ENCODE assay signal across 12 mouse cellular contexts in genomic region chr19:37514811-37515292, GRCm38 (mm10). TPM values are rescaled to one million over a fixed set of nuclear protein-coding genes. Genes with fewer than 3 reads are reported as not detected.
DNase-seq lines count a peak whose midpoint lies in the region; ATAC-seq and TF ChIP-seq lines count a peak whose summit lies in the region.
"Had no signal": no experiment of that assay in that cellular context is flagged by ENCODE, and none has a peak within 500 bp of the region (broad histone marks: within the 10 kb centered on the region; RNA-seq: fewer than 3 reads in every experiment).

No protein-coding gene starts in this region.

- in situ Hi-C loops in Patski (cut with MboI; ENCODE audit: low pct_unique_long_range_greater_than_20kb), result loop anchor here (5.0 kb wide), 1 partner anchor 88 kb away; no protein-coding TSS in a partner anchor

- CTCF ChIA-PET in Patski (lab: Charles Lee), result interaction anchor here (0.7 to 1.4 kb wide), 2 partner anchors 13 to 15 kb away, joined by 3 to 4 read pairs; no protein-coding TSS in a partner anchor

- H3K36me3 ChIP-seq in liver, postnatal 0 days (replicated peaks; ENCODE audit: insufficient read depth, low read length), result no peaks in the 10 kb centered on the region
- H3K36me3 ChIP-seq in liver, embryonic 12.5 days, result no peaks in the 10 kb centered on the region
- H3K36me3 ChIP-seq in lung, embryonic 16.5 days (ENCODE audit: control insufficient read depth, insufficient read depth, low read length), result no peaks in the 10 kb centered on the region
- no peaks in the 10 kb centered on the region for H3K36me3 ChIP-seq in splenic B cell, adult 2 months (ENCODE audit: control insufficient read depth, insufficient read depth, low read length, poor library complexity, severe bottlenecking)
- H3K36me3 ChIP-seq: heart, embryonic 15.5 days; intestine, embryonic 15.5 days; neural tube, embryonic 12.5 days had no signal

- WGBS in liver, postnatal 0 days (ENCODE audit: insufficient replicate concordance), result 36% methylated on average over 7 of the region's 7 CpGs
- 52% methylated on average over 7 of the region's 7 CpGs for WGBS in liver, embryonic 12.5 days (ENCODE audit: insufficient replicate concordance)
- WGBS in lung, embryonic 16.5 days, result 22% methylated on average over 7 of the region's 7 CpGs

- no peak for DNase-seq in liver, postnatal 0 days
- peak; percentile 84 for DNase-seq in Patski (ENCODE audit: low read depth, low spot score)
- peak; percentile 78 for DNase-seq in splenic B cell, adult 2 months (ENCODE audit: low read depth, low spot score)
- no peak for DNase-seq in gastrocnemius, postnatal 25 days
- no peak for DNase-seq in urinary bladder, postnatal 14 days (ENCODE audit: low spot score)
- DNase-seq: forebrain, postnatal 0 days; right cerebral cortex, postnatal 25 days had no signal

- no peak overlapping the region for H3K9ac ChIP-seq in liver, postnatal 0 days (replicated peaks)
- H3K9ac ChIP-seq in liver, embryonic 12.5 days, result no peak overlapping the region
- no peak overlapping the region for H3K9ac ChIP-seq in lung, embryonic 16.5 days (ENCODE audit: low read length)
- H3K9ac ChIP-seq: forebrain, postnatal 0 days; heart, embryonic 15.5 days; intestine, embryonic 15.5 days; neural tube, embryonic 12.5 days had no signal

- no peak for ATAC-seq in liver, postnatal 0 days
- no peak for ATAC-seq in liver, embryonic 12.5 days
- peak; percentile 93 for ATAC-seq in Patski
- peak; percentile 78 for ATAC-seq in lung, embryonic 16.5 days (ENCODE audit: low read depth)
- ATAC-seq: forebrain, postnatal 0 days; intestine, embryonic 15.5 days had no signal

- no peak overlapping the region for H3K4me3 ChIP-seq in liver, postnatal 0 days (ENCODE audit: low read depth, low read length)
- no peak overlapping the region for H3K4me3 ChIP-seq in liver, embryonic 12.5 days
- H3K4me3 ChIP-seq in lung, embryonic 16.5 days (ENCODE audit: low read length), result no peak overlapping the region
- H3K4me3 ChIP-seq: heart, embryonic 15.5 days; intestine, embryonic 15.5 days; neural tube, embryonic 12.5 days had no signal

- peak overlapping the region; percentile 15; the same call in 1 of the 2 replicates for H3K4me2 ChIP-seq in liver, postnatal 0 days (ENCODE audit: low read depth, low read length)
- no peak overlapping the region for H3K4me2 ChIP-seq in liver, embryonic 12.5 days
- H3K4me2 ChIP-seq in lung, embryonic 16.5 days (ENCODE audit: low read depth, low read length), result no peak overlapping the region
- H3K4me2 ChIP-seq: heart, embryonic 15.5 days; intestine, embryonic 15.5 days; neural tube, embryonic 12.5 days had no signal

- H3K27ac ChIP-seq in liver, postnatal 0 days (ENCODE audit: low read depth), result no peak overlapping the region
- H3K27ac ChIP-seq in liver, embryonic 12.5 days, result no peak overlapping the region
- H3K27ac ChIP-seq in lung, embryonic 16.5 days (ENCODE audit: low read length), result peak overlapping the region; percentile 32; the same call in 1 of the 2 replicates
- H3K27ac ChIP-seq: heart, embryonic 15.5 days; intestine, embryonic 15.5 days; neural tube, embryonic 12.5 days had no signal

- no peak for TF ChIP-seq CTCF in liver, postnatal 0 days (IDR thresholded peaks at IDR 0.05; ENCODE audit: low read depth)
- TF ChIP-seq CTCF in Patski (IDR thresholded peaks at IDR 0.05), result no peak

- peaks cover 21% of the 10 kb centered on the region for H3K4me1 ChIP-seq in liver, postnatal 0 days (ENCODE audit: insufficient read depth)
- H3K4me1 ChIP-seq in liver, embryonic 12.5 days, result peaks cover 42% of the 10 kb centered on the region
- peaks cover 14% of the 10 kb centered on the region for H3K4me1 ChIP-seq in lung, embryonic 16.5 days (replicated peaks; ENCODE audit: control insufficient read depth, insufficient read depth, low read length)
- H3K4me1 ChIP-seq: intestine, embryonic 15.5 days; neural tube, embryonic 12.5 days had no signal

- TF ChIP-seq EP300 in liver, postnatal 0 days (IDR thresholded peaks at IDR 0.05; ENCODE audit: low read depth), result no peak

- POLR2A ChIA-PET in Patski (lab: Charles Lee), result no interaction called here

- H3K9me3 ChIP-seq in liver, postnatal 0 days (ENCODE audit: low read length), result no peaks in the 10 kb centered on the region
- H3K9me3 ChIP-seq in liver, embryonic 12.5 days (replicated peaks), result no peaks in the 10 kb centered on the region
- no peaks in the 10 kb centered on the region for H3K9me3 ChIP-seq in lung, embryonic 16.5 days (ENCODE audit: control insufficient read depth, low read length)
- H3K9me3 ChIP-seq: heart, embryonic 15.5 days; intestine, embryonic 15.5 days; neural tube, embryonic 12.5 days had no signal

- H3K27me3 ChIP-seq in liver, postnatal 0 days (ENCODE audit: insufficient read depth, low read length), result no peaks in the 10 kb centered on the region
- H3K27me3 ChIP-seq in liver, embryonic 12.5 days (replicated peaks), result peaks cover 5% of the 10 kb centered on the region; the same call in 1 of the 2 replicates
- H3K27me3 ChIP-seq in Patski, result no peaks in the 10 kb centered on the region
- no peaks in the 10 kb centered on the region for H3K27me3 ChIP-seq in lung, embryonic 16.5 days (ENCODE audit: control insufficient read depth, insufficient read depth, low read depth, low read length)
- no peaks in the 10 kb centered on the region for H3K27me3 ChIP-seq in splenic B cell, adult 2 months (ENCODE audit: control insufficient read depth, insufficient read depth, low read length, poor library complexity, severe bottlenecking)
- H3K27me3 ChIP-seq: heart, embryonic 15.5 days; intestine, embryonic 15.5 days; neural tube, embryonic 12.5 days had no signal

RNA-seq across cellular contexts. Expression of gene Exoc6, which starts 35.4 kb away (rescaled TPM):
- polyA plus RNA-seq in liver, postnatal 0 days (2015; fragmentation: Nextera tagmentation; extraction: Ambion mirVana), result 15.2 and 18.9 TPM in 2 replicates
- polyA plus RNA-seq in liver, embryonic 12.5 days (2016; fragmentation: Nextera tagmentation; extraction: Ambion mirVana), result 45.1 and 47.0 TPM in 2 replicates
- 56.2 TPM for polyA plus RNA-seq in Patski (2021)
- polyA plus RNA-seq in lung, embryonic 16.5 days (2015; fragmentation: Nextera tagmentation; extraction: Ambion mirVana), result 13.2 and 13.7 TPM in 2 replicates
- 10 to 100 TPM; 33.3 to 43.8 TPM for total RNA-seq in gastrocnemius, postnatal 25 days (2021)

Comparison
In these comparisons a context has a peak if more than half of its experiments do, and no peak if none do; other contexts are left out.
1. ATAC-seq: peak in Patski (single experiment) and lung, embryonic 16.5 days (single experiment); none in liver, postnatal 0 days (single experiment) and liver, embryonic 12.5 days (single experiment).
2. DNase-seq: peak in Patski (single experiment) and splenic B cell, adult 2 months (single experiment); none in liver, postnatal 0 days (single experiment), gastrocnemius, postnatal 25 days (single experiment) and urinary bladder, postnatal 14 days (single experiment).